Mouse (Mus musculus): ENCODE measurements at regions not wholly inside any gene's neighbourhood (a gene's known extent, or its start where the extent isn't known, plus 50 kb on each side); places are given as distances from the start of the nearest gene placed in this dataset.

DNA sequence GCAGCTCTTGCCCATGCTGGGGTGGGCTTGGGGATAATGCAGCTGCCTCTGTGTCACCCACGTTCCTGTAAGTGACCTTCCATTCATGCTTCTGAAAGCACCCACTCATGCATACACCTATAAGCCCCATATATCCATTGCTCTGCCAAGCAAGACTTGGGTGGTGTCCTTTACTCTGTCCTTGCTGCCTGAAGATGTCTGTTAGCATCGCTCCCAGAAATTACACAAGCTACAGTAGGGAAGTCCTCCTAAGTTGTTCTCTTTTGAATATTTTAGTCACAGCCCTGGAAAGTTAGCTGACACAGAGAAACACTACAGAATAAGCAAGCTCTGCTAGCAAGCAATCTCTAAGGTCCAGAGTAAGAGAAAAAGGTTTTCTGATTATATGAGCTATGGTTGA is 129.2 kb upstream of the Lgalsl start:
- 45% methylated on average over 2 of the region's 2 CpGs for WGBS
- Histone ChIP-seq H3K36me3 (no peaks in the 10 kb centered on the region), H3K4me2 (no peak overlapping the region), H3K27me3 (replicated peaks) (no peaks in the 10 kb centered on the region), H3K4me3 (replicated peaks) (no peak overlapping the region), H3K9me3 (replicated peaks) (no peaks in the 10 kb centered on the region), H3K4me1 (no peaks in the 10 kb centered on the region), H3K9ac (replicated peaks) (no peak overlapping the region), H3K27ac (replicated peaks) (no peak overlapping the region)
- ATAC-seq (ENCODE audit: low FRiP score), result no peak

DNA sequence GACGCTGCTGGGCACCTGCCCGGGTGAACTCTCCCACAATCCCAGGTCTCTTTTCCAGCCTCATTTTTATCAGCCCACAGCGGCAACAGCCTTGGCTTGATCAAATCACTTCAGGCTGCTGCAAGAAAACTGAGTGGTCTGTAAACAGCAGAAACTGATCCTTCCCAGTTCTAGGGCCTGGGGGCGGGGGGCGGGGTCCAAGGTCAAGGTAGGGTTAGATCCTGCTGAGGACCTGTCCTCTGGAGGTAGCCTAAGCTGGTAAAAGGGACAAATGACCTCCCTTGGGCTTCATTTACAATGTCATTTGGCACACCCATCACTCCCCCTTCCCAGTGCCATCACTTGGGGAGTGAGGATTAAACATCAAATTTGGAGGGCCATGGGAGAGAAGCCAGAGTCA is 129.9 kb upstream of the Lgalsl start:
- Histone ChIP-seq H3K4me1 (no peaks in the 10 kb centered on the region), H3K27me3 (replicated peaks) (no peaks in the 10 kb centered on the region), H3K27ac (replicated peaks) (no peak overlapping the region), H3K9me3 (replicated peaks) (no peaks in the 10 kb centered on the region), H3K9ac (replicated peaks) (no peak overlapping the region), H3K36me3 (no peaks in the 10 kb centered on the region), H3K4me2 (no peak overlapping the region), H3K4me3 (replicated peaks) (no peak overlapping the region)
- no peak for ATAC-seq (ENCODE audit: low FRiP score)
- 76% methylated on average over 5 of the region's 5 CpGs for WGBS

DNA sequence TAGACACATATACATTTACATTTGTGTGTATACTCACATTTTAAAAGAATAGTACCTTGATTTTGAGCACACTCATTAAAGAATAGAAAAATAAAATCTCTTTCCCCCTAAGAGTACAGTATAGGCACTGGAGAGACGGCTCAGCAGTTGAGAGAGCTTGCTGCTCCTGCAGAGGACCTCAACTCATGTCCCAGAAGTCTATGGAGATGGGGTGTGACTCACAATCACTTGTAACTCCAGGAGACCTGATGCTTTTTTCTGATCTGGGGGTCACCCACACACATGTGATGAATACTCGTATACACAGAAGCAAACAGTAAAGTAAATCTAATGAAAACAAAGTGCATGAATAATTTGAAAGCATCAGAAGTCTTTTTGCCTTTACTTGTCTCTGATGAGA is 129.5 kb upstream of the Peli1 start:
- ATAC-seq (ENCODE audit: low FRiP score), result no peak
- no peak overlapping the region for H3K9ac ChIP-seq (replicated peaks)
- no peak overlapping the region for H3K4me2 ChIP-seq
- H3K36me3 ChIP-seq, result no peaks in the 10 kb centered on the region
- H3K9me3 ChIP-seq (replicated peaks), result no peaks in the 10 kb centered on the region
- H3K4me1 ChIP-seq, result no peaks in the 10 kb centered on the region
- WGBS, result 91% methylated on average over 2 of the region's 2 CpGs
- no peaks in the 10 kb centered on the region for H3K27me3 ChIP-seq (replicated peaks)
- no peak overlapping the region for H3K27ac ChIP-seq (replicated peaks)
- no peak overlapping the region for H3K4me3 ChIP-seq (replicated peaks)

DNA sequence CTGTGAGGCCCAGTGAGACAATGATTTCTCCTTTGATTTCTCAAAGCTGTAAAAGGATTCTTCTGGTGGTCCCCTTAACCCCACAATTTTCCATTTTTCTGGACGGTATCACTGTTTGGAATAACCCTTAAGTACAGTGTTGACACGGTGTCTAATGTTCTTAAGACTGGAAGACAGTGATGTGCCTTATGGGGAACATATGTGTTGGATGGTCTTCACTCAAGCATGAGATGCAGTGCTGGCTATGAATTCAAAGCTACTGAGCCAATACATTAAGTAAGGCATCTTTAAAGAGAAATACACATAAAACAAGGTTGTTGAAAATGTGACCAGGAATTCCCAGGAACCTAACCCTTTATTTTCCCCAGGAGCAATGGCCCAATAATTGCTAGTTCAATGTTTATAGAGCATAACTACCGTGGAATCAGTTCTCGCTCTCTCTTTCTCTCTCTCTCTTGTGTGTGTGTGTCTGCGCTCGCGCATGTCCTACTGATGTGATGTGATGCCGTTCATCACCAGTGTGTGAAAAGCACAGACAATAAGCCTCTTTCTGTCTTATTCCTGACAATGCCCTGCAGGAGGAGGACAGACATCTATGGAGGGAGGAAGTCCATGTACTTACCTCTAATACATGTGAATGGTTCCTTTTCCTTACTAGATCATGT is 125.4 kb upstream of the Peli1 start:
- Histone ChIP-seq H3K4me1 (no peaks in the 10 kb centered on the region), H3K4me3 (replicated peaks) (no peak overlapping the region), H3K9me3 (replicated peaks) (no peaks in the 10 kb centered on the region), H3K4me2 (no peak overlapping the region), H3K36me3 (no peaks in the 10 kb centered on the region), H3K9ac (replicated peaks) (no peak overlapping the region), H3K27ac (replicated peaks) (no peak overlapping the region), H3K27me3 (replicated peaks) (no peaks in the 10 kb centered on the region)
- ATAC-seq (ENCODE audit: low FRiP score), result peak; percentile 53; the same call in 1 of the 2 replicates
- WGBS, result 40% methylated on average over 8 of the region's 8 CpGs

- Histone ChIP-seq H3K9me3 (replicated peaks) (no peaks in the 10 kb centered on the region), H3K27ac (replicated peaks) (no peak overlapping the region), H3K4me2 (no peak overlapping the region), H3K36me3 (no peaks in the 10 kb centered on the region), H3K4me3 (replicated peaks) (no peak overlapping the region), H3K27me3 (replicated peaks) (no peaks in the 10 kb centered on the region), H3K4me1 (no peaks in the 10 kb centered on the region), H3K9ac (replicated peaks) (no peak overlapping the region)
- 45% methylated on average over 3 of the region's 3 CpGs for WGBS
- ATAC-seq (ENCODE audit: low FRiP score), result no peak
Measured at GRCm38 (mm10) chr11:20967321-20967984, 123.6 kb upstream of the Peli1 start.

DNA sequence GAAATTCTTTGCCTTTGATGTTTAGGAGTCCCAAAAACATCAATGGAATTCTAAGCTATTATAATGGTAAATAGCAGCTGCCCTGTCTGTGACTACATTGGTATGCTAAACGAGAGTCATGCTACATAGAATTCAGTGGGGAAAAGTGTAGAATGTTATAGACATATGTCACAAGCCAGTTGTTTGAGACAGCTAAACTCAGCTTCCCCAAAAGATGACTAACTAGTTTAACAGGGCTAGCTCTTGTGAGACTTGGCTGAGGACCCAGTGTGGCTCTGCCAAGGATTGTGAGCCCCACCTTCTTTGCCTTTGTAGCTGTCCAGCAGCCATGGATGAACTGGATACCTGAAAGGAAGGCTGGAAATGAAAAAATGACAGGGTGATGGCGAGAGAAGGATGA is 122.8 kb upstream of the Peli1 start:
- no peak for ATAC-seq (ENCODE audit: low FRiP score)
- 48% methylated on average over 2 of the region's 2 CpGs for WGBS
- H3K27ac ChIP-seq (replicated peaks), result no peak overlapping the region

GRCm38 (mm10) chr11:20973141-20973540 is 118.0 kb upstream of the Peli1 start:
- no peaks in the 10 kb centered on the region for H3K36me3 ChIP-seq
- no peaks in the 10 kb centered on the region for H3K4me1 ChIP-seq
- no peaks in the 10 kb centered on the region for H3K27me3 ChIP-seq (replicated peaks)
- no peak overlapping the region for H3K9ac ChIP-seq (replicated peaks)
- no peaks in the 10 kb centered on the region for H3K9me3 ChIP-seq (replicated peaks)
- WGBS, result 76% methylated on average over 3 of the region's 3 CpGs
- no peak overlapping the region for H3K27ac ChIP-seq (replicated peaks)
- no peak for ATAC-seq (ENCODE audit: low FRiP score)
- no peak overlapping the region for H3K4me3 ChIP-seq (replicated peaks)
- H3K4me2 ChIP-seq, result no peak overlapping the region

More for the DNA sequence above, 122.8 kb upstream of the Peli1 start:
- Histone ChIP-seq H3K9ac (replicated peaks) (no peak overlapping the region), H3K4me3 (replicated peaks) (no peak overlapping the region), H3K27me3 (replicated peaks) (no peaks in the 10 kb centered on the region), H3K4me2 (no peak overlapping the region), H3K9me3 (replicated peaks) (no peaks in the 10 kb centered on the region), H3K4me1 (no peaks in the 10 kb centered on the region), H3K36me3 (no peaks in the 10 kb centered on the region)

- Histone ChIP-seq H3K9ac (replicated peaks) (no peak overlapping the region), H3K36me3 (no peaks in the 10 kb centered on the region), H3K4me2 (no peak overlapping the region), H3K4me1 (peaks cover 5% of the 10 kb centered on the region; the same call in 1 of the 2 replicates), H3K27me3 (replicated peaks) (no peaks in the 10 kb centered on the region), H3K4me3 (replicated peaks) (no peak overlapping the region), H3K9me3 (replicated peaks) (no peaks in the 10 kb centered on the region), H3K27ac (replicated peaks) (no peak overlapping the region)
- ATAC-seq (ENCODE audit: low FRiP score), result no peak
- WGBS, result 85% methylated on average over 2 of the region's 2 CpGs
Measured at GRCm38 (mm10) chr11:20981588-20981987, 109.5 kb upstream of the Peli1 start.

GRCm38 (mm10) chr11:20982010-20982409 is 109.1 kb upstream of the Peli1 start:
- WGBS, result 90% methylated on average over 1 of the region's 1 CpGs
- H3K4me3 ChIP-seq (replicated peaks), result no peak overlapping the region
- no peaks in the 10 kb centered on the region for H3K36me3 ChIP-seq
- H3K9me3 ChIP-seq (replicated peaks), result no peaks in the 10 kb centered on the region
- H3K27me3 ChIP-seq (replicated peaks), result no peaks in the 10 kb centered on the region
- no peak overlapping the region for H3K9ac ChIP-seq (replicated peaks)
- H3K4me2 ChIP-seq, result no peak overlapping the region
- H3K27ac ChIP-seq (replicated peaks), result no peak overlapping the region
- no peak for ATAC-seq (ENCODE audit: low FRiP score)
- peaks cover 7% of the 10 kb centered on the region for H3K4me1 ChIP-seq

GRCm38 (mm10) chr11:20982500-20982899 is 108.6 kb upstream of the Peli1 start:
- H3K9ac ChIP-seq (replicated peaks), result no peak overlapping the region
- H3K36me3 ChIP-seq, result no peaks in the 10 kb centered on the region
- H3K4me2 ChIP-seq, result no peak overlapping the region

DNA sequence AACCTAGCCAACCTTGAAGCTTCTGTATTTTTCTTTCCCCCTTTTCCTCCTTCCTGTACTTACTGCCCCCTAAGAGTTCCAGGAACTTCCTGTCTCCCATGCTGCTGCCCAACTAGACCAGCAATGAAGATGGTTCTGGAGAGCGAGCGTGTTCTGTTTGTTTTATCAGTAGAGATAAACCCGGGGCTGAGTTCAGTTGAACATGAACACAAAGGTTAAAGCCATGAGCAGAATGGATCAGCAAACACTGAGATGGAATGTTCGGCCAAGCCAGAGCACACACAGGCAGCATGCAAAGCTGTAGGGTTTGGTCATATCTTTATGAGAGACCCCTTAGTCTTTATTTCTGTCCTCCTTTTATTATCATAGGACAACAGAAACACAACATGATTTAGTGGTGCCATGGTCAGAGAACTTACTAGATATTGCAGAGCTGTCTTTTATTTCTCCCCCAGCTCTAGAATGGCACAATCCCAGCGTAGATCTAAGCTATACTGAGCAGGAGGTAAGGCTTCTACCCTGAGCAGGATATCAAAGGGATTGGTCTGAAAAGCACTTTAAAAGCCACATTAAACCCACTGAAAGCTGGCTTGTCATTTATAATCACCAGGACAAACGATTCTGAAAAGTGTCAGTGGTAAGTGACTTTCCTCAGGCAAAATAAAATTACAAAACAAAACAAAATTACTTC is 105.9 kb upstream of the Peli1 start:
- Histone ChIP-seq H3K4me3 (replicated peaks) (no peak overlapping the region), H3K36me3 (no peaks in the 10 kb centered on the region), H3K27ac (replicated peaks) (no peak overlapping the region), H3K4me1 (peaks cover 28% of the 10 kb centered on the region), H3K9me3 (replicated peaks) (no peaks in the 10 kb centered on the region), H3K27me3 (replicated peaks) (no peaks in the 10 kb centered on the region), H3K4me2 (no peak overlapping the region), H3K9ac (replicated peaks) (no peak overlapping the region)
- WGBS, result 69% methylated on average over 6 of the region's 6 CpGs
- ATAC-seq (ENCODE audit: low FRiP score), result no peak

More at GRCm38 (mm10) chr11:20982500-20982899, 108.6 kb upstream of the Peli1 start:
- Histone ChIP-seq H3K9me3 (replicated peaks) (no peaks in the 10 kb centered on the region), H3K4me3 (replicated peaks) (no peak overlapping the region), H3K4me1 (peaks cover 12% of the 10 kb centered on the region), H3K27ac (replicated peaks) (no peak overlapping the region), H3K27me3 (replicated peaks) (no peaks in the 10 kb centered on the region)
- ATAC-seq (ENCODE audit: low FRiP score), result no peak
- WGBS, result 89% methylated on average over 6 of the region's 6 CpGs

DNA sequence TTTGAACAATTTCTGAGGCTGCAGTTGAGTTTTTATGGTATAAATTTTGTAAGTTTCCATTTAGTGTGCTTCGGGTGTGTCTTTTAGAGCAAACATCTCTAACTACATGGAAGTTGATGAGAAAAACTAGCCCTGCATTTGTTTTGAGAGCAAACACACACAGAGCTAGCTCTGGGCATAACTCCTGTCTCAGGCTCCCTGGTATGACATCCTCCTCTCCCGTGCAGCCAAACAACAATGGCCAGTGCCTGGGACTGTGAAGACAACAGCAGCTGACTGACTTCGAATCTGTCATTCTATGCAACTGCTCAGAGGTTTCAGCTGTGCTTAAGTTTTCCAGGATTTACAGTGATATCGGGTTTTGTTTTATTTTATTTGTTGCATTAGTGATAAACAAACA is 105.3 kb upstream of the Peli1 start:
- H3K4me1 ChIP-seq, result peaks cover 28% of the 10 kb centered on the region
- ATAC-seq (ENCODE audit: low FRiP score), result no peak
- H3K9ac ChIP-seq (replicated peaks), result no peak overlapping the region
- no peaks in the 10 kb centered on the region for H3K27me3 ChIP-seq (replicated peaks)
- H3K4me3 ChIP-seq (replicated peaks), result no peak overlapping the region
- no peak overlapping the region for H3K27ac ChIP-seq (replicated peaks)
- H3K9me3 ChIP-seq (replicated peaks), result no peaks in the 10 kb centered on the region
- H3K4me2 ChIP-seq, result no peak overlapping the region
- 46% methylated on average over 4 of the region's 4 CpGs for WGBS
- H3K36me3 ChIP-seq, result no peaks in the 10 kb centered on the region
